Mouse (Mus musculus) spleen, postnatal 14 days (tissue): ENCODE measurements around the gene Lrrc29.
"Not testable (repeated sequence)": the region's sequence is repeated elsewhere in the genome, so short reads cannot be mapped to it uniquely, and the experiment has no call there.

ENCODE experiments used
- DNase-seq, 2 experiments: peaks; one replicate each; pipeline ENCODE4 v3.0.0; 2021 to 2022; ENCODE audit warnings: low spot score in 2 of 2

Lrrc29 gene

DNA sequence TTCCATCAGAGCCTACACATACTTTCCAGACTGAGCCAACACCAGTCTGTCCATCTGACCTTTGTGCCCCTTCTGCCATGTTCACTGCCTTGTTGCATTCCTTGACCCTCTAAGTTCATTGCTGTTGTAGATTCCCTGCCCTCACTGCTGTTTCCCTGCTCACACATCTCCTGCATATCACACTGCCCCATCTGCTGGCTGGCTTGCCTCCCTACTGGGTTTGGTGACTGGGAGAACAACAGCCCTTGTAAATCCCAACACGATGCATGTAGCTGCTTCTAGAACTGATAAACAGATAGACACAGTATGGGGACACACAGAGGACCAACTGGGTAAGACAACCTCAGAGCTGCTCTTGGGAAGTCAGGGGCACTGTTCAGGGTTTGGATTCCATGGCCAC is 14.4 kb downstream of the Lrrc29 start:
- DNase-seq = no peak

DNA sequence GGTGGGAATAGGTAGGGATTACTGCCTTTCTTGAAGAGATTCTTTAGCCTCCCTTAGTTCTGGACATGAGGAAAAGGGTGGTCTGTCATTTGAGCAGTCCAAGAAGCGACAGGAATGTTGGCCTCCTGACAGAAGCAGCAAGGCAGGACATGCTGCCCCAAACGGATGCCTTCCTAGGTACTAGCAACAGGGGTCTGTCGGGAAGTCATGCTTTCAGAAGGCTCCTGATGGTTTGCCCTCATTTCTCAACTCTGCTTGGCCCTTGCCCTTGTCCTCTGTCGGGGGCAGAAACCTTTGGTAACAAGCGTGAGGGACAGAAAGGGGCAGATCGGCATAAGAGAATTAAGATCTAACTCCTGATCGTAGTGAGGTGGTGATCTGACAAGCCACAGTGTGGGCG is 16.0 kb downstream of the Lrrc29 start:
- DNase-seq = no peak

DNA sequence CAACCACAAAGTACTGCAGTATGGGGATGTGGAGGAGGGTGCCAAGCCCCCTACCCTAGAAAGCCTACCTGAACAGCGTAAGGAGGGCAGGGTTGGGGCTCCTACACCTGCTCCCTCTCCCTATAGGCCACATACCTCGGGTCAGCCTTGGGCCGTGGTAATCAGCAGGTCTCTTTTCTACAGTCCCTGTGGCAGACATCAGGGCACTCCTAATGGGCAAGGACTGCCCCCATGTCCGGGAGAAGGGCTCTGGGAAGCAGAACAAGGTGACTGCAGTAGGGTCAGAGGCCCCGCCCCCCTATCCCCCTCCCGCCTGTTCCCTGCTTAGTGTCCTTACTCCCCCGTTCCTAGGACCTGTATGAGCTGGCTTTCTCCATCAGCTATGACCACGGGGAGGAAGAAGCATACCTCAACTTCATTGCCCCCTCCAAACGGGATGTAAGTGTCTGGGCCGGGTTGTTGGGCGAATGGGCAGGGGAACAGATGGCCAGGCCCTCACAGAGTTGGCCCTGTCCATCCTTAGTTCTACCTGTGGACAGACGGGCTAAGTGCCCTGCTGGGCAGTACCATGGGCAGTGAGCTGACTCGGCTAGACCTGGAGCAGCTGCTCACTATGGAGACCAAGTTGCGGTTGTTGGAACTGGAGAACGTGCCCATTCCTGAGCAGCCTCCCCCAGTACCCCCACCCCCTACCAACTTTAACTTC is 16.8 kb downstream of the Lrrc29 start:
- no peak for DNase-seq

DNA sequence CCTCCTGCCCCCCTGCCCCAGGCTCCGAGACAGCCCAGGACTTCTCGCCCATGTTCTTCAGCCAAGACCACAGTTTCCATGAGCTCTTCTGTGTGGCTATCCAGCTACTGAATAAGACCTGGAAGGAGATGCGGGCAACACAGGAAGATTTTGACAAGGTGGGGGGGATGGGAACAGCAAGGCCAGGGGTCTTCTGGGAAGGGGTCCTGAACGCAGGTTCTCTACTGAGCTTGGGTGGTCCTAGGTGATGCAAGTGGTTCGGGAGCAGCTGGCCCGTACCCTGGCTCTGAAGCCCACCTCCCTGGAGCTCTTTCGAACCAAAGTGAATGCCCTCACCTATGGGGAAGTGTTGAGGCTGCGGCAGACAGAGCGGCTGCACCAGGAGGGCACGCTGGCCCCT is 17.6 kb downstream of the Lrrc29 start:
- no peak for DNase-seq

DNA sequence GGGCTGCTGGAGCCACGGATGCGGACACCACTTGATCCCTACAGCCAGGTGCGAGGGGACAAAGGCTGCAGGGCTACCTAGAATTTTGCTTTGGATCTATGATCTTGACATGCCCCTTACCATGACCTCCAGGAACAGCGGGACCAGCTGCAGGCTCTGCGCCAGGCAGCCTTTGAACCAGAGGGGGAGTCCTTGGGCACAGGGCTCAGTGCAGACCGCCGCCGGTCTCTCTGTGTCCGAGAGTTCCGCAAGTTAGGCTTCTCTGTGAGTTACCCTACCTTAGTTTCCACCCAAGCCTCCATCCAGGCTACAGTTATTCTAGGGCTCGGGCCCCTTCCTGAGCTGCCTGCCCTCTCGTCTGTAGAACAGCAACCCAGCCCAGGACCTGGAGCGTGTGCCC is 18.4 kb downstream of the Lrrc29 start:
- DNase-seq = no peak

DNA sequence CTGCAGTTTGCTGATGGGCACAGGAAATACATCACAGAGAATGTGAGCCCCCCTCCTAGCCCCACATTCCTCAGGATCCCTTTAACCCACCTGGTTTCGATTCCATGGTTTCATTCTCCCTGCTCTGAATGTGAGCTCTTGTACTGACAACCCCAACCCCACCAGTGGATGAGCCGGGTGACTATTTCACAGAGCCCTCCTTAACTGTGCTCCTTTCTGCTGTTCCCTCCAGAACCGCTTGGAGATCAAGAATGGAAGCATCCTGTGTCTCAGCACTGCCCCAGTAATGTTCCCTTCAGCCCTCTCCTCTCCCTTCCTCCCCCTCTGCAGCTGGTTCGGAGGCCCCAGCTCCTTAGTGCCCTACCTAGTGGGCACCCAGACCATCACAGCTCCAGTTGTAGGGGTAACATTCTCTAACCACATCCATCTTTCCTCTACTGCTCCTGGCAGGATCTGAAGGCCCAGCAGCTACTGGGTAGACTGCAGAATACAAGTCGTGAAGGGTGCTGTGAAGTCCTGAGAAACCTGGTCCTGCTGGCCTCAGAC is 19.9 kb downstream of the Lrrc29 start:
- DNase-seq = no peak

DNA sequence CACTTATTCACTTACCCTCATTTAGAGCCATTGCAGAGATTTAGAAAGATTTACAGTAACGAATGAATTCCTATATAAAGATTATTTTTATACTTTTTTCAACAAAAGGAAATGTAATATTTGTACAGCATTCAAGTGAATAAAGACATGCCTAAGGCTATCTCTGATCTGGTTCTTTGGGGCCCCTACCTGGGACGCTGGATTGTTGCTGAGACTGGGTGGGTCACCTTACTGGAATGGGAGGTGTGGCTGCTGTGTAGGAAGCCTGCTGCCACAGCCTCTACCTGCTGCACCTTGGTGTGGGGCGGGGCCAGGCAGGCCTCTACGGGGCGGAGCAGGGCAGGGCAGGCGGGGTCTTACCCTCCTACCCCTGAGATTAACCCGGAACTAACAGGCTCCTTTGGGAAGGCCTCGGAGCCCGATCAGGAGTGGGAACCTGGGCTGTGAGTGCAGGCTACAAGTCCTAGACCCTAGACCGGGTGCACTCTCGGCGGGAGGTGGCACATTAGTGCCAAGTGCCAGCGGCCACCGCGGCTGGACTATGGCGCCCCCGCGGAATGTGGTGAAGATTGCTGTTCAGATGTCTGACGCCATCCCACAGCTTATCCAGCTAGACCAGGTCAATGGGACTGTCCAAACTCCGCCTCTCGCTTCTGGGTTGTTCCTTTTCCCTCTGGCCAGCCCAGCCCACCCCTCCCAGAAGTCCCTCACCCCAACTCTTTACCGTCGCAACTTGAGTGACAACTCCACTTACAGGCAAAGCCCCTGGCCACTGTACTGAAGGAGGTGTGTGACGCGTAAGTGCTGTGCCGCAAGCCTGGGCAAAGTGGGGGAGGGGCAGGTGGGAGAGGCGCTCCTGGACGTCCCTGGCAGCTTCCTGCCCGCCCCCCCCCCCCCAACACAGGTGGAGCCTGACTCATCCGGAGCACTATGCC is 20.6 kb downstream of the Lrrc29 start, which contains the start of gene Elmo3:
TSS of gene Elmo3 (plus strand) at position 391 of the 935 bp plus-strand sequence.
- no peak for DNase-seq

DNA sequence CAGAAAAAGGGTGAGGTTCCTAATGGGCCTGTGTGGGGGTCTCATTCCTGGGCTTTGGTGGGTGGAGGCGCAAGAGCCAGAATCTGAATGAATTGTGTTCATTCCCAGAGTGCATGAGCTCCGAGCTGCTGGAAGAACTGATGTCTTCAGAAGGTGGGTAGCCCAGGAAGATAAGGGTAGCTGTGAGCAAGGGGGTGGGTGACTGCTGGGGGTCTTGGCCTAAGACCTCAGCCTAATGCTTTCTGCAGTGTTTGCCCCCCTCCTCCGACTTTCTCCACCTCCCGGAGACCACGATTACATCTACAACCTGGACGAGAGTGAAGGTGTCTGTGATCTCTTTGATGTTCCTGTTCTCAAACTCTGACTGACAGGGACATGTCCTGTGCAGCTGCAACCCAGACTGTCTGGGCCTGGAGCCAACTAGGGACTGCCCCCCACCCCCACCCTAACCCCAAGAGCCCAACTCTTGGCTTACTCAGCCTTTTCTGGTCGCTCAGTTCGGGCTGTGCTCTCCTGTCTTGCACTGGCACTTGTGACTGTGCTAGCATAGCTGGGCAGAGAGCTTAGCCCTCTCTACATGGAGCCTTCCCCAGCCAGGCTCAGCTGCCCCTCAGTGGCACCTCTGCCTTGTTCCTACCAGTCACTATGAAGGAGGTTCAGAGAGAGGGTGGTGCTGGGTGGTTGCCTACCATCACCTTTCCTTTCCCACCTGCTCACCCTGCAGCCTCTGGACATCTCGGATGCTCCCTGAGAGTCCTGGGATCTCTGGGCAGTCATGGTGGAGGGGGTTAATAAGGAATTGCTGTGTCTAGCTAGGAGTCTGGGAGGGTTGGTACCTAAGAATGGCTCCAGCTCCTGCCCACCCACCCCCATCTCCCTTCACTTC is 21.5 kb downstream of the Lrrc29 start:
- DNase-seq = no peak

DNA sequence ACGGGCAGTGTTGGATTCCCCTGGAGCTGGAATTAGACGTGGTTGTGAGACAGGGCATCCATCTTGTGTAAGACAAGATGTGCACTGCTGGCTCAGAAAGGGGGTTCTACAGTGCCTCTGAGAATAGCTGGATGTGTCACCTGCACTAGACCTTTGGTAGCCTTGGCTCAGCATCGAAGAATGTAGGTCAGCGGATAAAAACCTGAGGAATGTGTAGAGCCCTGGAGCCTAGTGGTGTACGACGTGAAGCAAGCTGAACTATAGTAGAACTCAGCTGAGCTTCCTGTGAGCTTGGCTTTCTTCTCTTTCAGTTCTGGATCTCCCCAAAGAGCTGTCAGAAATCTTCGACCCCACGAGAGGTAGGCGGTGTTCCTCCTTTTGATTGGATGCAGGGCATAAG is 22.2 kb downstream of the Lrrc29 start:
- no peak for DNase-seq

DNA sequence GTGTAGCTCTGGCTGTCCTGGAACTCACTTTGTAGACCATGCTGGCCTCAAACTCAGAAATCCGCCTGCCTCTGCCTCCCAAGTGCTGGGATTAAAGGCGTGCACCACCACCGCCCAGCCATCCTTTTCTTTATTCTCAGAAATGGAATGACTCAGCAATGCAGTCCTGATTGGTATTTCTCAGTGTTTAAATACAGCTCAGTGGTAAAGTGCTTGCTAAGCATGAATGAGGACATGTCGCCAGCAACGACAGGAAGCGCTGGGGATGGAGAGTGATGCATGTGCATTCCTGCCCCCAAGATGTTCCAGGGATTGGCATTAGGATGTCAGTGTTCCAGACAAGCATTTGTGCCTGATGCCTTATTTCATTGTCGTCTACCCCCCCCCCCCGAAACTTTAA is 22.7 kb downstream of the Lrrc29 start:
- DNase-seq = no peak

DNA sequence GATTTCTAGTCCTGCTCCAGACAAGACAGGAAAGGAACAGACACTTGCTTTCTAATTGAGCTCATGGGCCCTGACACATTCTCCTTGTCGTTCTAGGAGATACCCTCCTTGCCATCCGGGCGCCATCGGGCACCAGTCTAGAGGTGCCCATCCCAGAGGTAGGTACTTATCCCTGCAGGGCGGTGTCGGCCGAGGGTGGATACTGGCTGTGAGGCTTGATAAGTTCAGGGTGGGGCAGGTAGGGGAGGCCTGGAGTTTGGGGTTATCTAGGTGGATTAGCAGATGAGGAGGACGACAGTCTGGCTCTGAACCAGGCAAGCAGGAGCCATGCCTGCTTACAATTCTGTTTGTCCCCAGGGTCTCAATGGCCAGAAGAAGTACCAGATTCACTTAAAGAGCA is 26.1 kb downstream of the Lrrc29 start:
- peak; percentile 67 to 72 for DNase-seq

DNA sequence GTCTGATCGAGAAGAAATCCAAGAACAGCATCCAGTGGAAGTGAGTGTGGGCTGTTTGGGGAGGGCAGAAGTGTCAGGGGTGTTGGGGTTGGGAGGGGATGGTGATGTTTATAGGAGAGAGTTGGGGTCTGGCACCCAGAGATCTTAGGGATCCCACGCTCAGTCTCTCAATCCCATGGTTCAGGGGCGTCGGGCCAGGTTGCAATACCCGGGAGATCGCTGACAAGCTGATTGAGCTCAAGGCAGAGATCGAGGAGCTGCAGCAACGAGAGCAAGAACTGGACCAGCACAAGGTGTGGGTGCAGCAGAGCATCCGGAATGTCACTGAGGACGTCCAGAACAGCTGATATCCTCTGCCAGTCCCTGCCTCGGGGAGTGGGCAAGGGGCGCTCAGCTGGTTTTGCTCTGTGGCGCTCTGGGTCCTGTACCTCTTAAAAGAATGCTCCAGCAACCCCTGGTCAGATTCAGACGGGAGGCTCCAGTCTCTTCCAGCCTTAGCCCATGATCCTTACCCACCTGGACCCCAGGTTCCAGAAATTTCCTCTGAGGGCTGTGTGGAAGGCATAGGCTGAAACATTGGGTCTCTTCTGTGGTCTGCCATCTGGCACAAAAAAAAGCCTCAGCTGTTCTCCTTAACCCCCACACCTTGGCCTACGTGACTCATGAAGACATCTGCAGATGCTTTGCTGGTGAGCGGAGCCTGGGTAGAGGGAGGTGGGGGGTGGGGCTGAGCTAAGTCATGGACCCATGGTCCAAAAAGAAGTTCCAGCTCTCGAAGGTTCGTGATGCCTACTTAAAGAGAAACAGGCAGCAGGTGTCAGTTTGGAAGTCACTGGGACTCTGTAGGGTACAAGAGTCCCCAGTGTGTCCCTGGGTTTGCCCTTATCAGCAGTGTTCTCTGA is 27.5 kb downstream of the Lrrc29 start:
- DNase-seq = no peak

DNA sequence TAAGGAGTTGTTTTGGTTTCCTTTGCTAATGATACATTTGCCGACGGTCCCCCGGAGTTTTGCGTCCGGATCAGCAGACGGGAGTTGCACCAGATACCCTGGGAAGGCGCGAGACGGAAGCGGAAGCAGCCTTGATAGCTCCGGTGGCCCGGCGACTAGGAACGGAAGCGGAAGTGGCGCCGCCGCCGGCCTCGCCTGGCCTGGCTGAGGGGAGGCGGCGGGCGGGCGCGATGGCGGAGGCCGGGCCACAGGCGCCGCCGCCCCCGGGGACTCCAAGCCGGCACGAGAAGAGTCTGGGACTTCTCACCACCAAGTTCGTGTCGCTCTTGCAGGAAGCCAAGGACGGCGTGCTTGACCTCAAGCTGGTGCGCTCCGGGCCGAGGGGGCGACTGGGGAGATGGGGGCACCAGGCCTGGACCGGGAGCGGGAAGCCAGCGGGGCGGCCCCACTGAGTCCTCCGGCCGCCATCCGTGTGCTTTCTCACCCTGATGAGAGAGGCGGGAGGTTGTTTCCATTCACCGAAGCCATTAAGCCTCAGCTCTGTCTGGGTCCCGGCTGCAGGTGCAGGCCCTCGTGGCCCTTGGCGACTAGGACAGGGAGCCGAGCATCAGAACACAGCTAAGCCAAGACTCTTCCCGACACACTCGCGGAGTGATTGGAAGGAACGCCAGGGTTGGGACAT is 28.4 kb downstream of the Lrrc29 start, which contains the start of gene E2f4:
TSS of gene E2f4 (plus strand) at position 153 of the 682 bp plus-strand sequence.
- peak; percentile 83 to 89 for DNase-seq

DNA sequence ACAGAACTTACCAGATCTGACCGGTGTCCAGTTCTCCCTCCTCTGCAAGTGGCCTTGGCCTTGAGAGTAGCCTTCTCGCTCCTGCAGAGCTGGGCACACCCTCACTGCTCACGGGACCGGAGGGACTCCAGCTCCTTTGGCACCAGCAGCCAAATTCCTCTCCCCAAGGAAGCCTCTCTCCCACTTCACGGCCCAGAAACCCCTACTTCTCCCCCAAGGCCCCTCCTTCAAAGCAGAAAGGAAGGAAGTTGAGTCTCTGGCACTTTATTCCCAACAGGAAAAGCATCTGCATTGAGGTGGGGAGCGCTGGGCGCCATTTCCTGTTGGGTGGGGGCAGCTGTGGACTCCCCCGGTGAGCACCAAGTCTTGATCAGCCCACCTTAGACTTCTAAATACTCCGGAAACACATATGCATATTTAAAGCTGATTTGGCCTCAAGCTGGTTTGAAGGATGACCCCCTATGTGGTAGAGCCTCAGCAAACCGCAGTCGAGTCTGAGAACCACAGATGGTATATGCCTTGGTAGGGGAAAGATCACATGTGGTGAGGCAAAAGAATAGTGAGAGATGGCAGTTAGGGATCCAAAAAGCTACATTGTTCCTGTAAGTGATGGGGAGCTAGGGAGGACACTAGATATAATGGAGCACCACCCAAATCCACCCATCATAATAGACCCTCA is 30.0 kb downstream of the Lrrc29 start, which contains the start of gene Exoc3l:
TSS of gene Exoc3l (minus strand) at position 207 of the 679 bp plus-strand sequence.
- DNase-seq = no peak

DNA sequence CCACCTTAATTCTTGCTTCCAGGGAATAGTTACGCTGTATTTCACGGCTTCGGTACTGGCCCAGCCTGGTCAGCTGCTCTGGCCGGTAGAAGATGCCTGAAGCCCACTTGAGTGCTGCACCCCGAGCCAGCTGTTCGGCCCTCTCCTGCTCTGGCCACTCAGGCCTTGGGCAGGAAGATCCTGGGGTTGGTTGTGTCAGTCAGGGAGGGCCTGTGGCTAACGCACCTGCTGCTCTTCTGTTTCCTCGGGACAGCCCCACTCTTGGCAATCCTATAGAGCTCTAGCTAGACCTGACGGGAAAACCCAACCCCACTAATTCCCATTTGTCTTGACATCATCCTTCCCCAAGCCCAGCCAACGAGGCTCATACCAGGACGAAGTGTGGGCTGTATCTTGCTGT is 30.8 kb downstream of the Lrrc29 start:
- DNase-seq = no peak

DNA sequence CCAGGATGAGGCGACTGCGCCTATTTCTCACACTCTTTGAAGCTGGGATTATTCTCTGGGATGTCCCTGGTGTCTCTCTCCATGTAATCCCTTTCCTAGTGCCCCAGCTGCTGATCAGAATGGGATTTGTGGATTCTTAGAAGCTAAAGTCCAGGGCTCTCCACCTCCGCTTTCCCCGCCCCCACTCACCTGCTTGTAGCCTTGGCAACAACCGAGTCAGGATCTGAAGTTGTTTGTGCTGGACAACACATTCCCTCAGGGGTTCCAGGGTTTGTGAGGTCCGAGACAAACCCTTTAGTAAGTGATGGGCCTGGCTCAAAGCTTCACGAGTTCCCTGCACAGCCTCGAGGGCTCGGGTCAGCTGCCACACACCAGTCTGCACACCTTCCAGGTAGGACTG is 31.3 kb downstream of the Lrrc29 start:
- no peak for DNase-seq

DNA sequence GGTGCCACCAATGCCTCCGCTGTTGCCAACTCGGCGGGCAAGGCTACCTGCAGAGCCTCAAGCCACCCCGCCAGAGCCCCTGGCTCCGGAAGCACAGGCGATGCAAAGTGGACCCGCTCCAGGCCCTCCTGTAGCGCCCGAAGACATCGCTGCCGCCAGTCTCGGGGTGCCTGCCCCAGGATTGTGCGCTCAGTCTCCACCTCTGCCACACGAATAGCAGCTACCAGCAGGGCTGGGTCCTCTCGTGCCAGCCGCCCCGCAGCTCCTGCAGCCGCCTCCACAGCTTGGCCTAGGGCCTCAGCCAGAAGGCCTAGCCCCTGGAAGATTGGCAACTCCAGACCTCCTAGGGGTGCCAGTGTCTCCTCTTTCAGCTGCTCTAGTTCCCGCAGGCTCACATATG is 32.7 kb downstream of the Lrrc29 start:
- DNase-seq = no peak

DNA sequence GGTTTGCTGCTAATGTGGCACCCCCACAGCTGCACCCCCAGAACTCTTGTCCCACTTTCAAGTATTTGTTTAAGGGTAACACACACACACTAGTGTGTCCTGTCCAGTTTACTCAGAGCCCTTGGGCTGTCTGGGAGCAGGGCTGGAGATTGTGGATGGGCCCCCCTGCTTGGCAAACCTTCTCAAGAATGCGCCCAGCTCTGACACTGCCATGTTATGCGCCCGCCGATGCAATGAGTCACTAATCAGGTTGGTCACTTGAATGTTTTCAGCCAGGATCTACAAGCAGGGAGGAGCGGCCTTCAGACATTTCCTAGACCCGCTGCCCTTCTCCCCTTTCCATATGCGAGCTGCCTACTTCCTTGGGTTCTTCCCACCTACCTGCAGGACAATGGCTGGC is 33.6 kb downstream of the Lrrc29 start:
- DNase-seq = no peak

DNA sequence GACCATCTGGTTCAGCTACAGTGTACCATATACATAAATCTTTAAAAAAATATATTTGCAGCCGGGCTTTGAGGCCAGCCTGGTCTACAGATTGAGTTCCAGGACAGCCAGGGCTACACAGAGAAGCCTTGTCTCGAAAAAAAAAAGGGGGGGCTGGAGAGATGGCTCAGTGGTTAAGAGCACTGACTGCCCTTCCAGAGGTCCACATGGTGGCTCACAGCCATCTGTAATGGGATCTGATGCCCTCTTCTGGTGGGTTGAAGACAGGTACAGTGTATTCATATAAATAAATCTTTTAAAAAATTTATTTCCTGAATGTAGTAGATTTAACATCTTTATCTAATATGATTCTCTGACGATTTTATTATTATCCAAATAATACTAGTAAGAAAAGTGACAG is 34.3 kb downstream of the Lrrc29 start:
- not testable (repeated sequence) for DNase-seq
